ENCODE assay signal across 9 mouse cellular contexts in the genomic region with DNA sequence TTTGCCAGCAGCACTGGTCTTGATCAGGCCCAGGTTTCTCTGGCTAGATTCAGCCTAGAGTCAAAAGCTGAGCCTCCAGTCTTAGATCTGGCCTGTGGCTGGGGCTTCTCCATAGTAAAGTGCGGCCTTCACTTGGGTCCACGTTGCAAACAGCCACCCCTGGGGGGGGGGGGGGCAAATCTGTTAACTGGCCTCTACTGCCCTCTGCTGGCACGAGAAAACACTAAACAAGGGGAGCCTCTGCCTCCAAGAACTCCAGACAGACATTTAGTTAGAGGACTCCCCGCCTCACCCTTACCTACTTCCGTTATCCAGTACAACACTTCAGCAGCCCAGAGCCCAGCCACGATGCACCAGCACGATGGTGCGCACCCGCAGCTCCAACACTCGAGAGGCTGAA. TPM values are rescaled to one million over a fixed set of nuclear protein-coding genes. Genes with fewer than 3 reads are reported as not detected.
DNase-seq lines count a peak whose midpoint lies in the region; ATAC-seq lines count a peak whose summit lies in the region.
"Had no signal": no experiment of that assay in that cellular context is flagged by ENCODE, and none has a peak within 500 bp of the region (broad histone marks: within the 10 kb centered on the region; RNA-seq: fewer than 3 reads in every experiment).

No protein-coding gene starts in this region.

- no peak overlapping the region for H3K9ac ChIP-seq in heart, embryonic 12.5 days
- no peak overlapping the region for H3K9ac ChIP-seq in intestine, embryonic 15.5 days

- H3K9me3 ChIP-seq in heart, embryonic 12.5 days (replicated peaks) = peaks cover 6% of the 10 kb centered on the region
- no peaks in the 10 kb centered on the region for H3K9me3 ChIP-seq in intestine, embryonic 15.5 days
- no peaks in the 10 kb centered on the region for H3K9me3 ChIP-seq in forebrain, embryonic 10.5 days

- peaks cover 17% of the 10 kb centered on the region for H3K4me1 ChIP-seq in heart, embryonic 12.5 days (replicated peaks)
- peaks cover 11% of the 10 kb centered on the region for H3K4me1 ChIP-seq in intestine, embryonic 15.5 days (replicated peaks)
- H3K4me1 ChIP-seq in forebrain, embryonic 10.5 days = peaks cover 15% of the 10 kb centered on the region

- H3K27ac ChIP-seq in heart, embryonic 12.5 days (ENCODE audit: poor library complexity, severe bottlenecking) = no peak overlapping the region
- no peak overlapping the region for H3K27ac ChIP-seq in intestine, embryonic 15.5 days
- H3K27ac ChIP-seq in forebrain, embryonic 10.5 days = no peak overlapping the region

- no peak for ATAC-seq in heart, embryonic 12.5 days (ENCODE audit: insufficient number of reproducible peaks, low FRiP score)
- 0 out of 2 replicates have a peak, but pooled peaks have one; percentile 15 for ATAC-seq in granulocyte monocyte progenitor cell, adult 5-6 weeks (replicated peaks; ENCODE audit: poor library complexity, severe bottlenecking)
- ATAC-seq in intestine, embryonic 15.5 days = no peak

- no peak overlapping the region for H3K4me2 ChIP-seq in heart, embryonic 12.5 days
- no peak overlapping the region for H3K4me2 ChIP-seq in intestine, embryonic 15.5 days (replicated peaks)

- H3K36me3 ChIP-seq in heart, embryonic 12.5 days = no peaks in the 10 kb centered on the region
- no peaks in the 10 kb centered on the region for H3K36me3 ChIP-seq in intestine, embryonic 15.5 days
- no peaks in the 10 kb centered on the region for H3K36me3 ChIP-seq in forebrain, embryonic 10.5 days (replicated peaks)

- H3K27me3 ChIP-seq in heart, embryonic 12.5 days (replicated peaks) = no peaks in the 10 kb centered on the region
- no peaks in the 10 kb centered on the region for H3K27me3 ChIP-seq in intestine, embryonic 15.5 days (replicated peaks)
- H3K27me3 ChIP-seq in forebrain, embryonic 10.5 days (ENCODE audit: poor library complexity, severe bottlenecking) = no peaks in the 10 kb centered on the region

- WGBS in heart, embryonic 12.5 days = 55% methylated on average over 10 of the region's 10 CpGs
- 61% methylated on average over 10 of the region's 10 CpGs for WGBS in intestine, embryonic 15.5 days
- WGBS in forebrain, embryonic 10.5 days = 68% methylated on average over 10 of the region's 10 CpGs

- peak; percentile 65 for DNase-seq in heart, postnatal 4 days
- peak; percentile 45 for DNase-seq in urinary bladder, postnatal 25 days (ENCODE audit: low spot score)
- no peak for DNase-seq in urinary bladder, postnatal 36 days (ENCODE audit: low spot score in 2 of 2)
- no peak for DNase-seq in ovary, adult 18-20 months (ENCODE audit: low spot score)
- no peak for DNase-seq in forebrain, embryonic 10.5 days (ENCODE audit: extremely low spot score, low spot score)

- no peak overlapping the region for H3K4me3 ChIP-seq in heart, embryonic 12.5 days
- no peak overlapping the region for H3K4me3 ChIP-seq in intestine, embryonic 15.5 days (replicated peaks)
- no peak overlapping the region for H3K4me3 ChIP-seq in forebrain, embryonic 10.5 days

RNA-seq across cellular contexts. Expression of a gene that starts 11.9 kb away (rescaled TPM):
- 10 to 100 TPM; 54.1 to 54.2 TPM for total RNA-seq in heart, postnatal 4 days (2021)
- polyA plus RNA-seq in heart, embryonic 12.5 days (2016; fragmentation: Nextera tagmentation; extraction: Ambion mirVana) = 87.5 and 91.9 TPM in 2 replicates
- 180 and 213 TPM in 2 replicates for total RNA-seq in granulocyte monocyte progenitor cell, adult 5-6 weeks (2014; fragmentation: Nextera tagmentation)
- total RNA-seq in granulocyte monocyte progenitor cell, adult 5-6 weeks (2017) = 150 and 235 TPM in 2 replicates
- 115 and 120 TPM in 2 replicates for polyA plus RNA-seq in intestine, embryonic 15.5 days (2015; fragmentation: Nextera tagmentation; extraction: Ambion mirVana)
- 90.7 and 93.2 TPM in 2 replicates for polyA plus RNA-seq in forebrain, embryonic 10.5 days (2016; fragmentation: Nextera tagmentation; extraction: Ambion mirVana)

RNA-seq across cellular contexts. Expression of a gene that starts 29.4 kb away (rescaled TPM):
- total RNA-seq in heart, postnatal 4 days (2021) = 10 to 100 TPM; 19.9 to 20.2 TPM
- 23.1 and 25.2 TPM in 2 replicates for polyA plus RNA-seq in heart, embryonic 12.5 days (2016; fragmentation: Nextera tagmentation; extraction: Ambion mirVana)
- 11.7 and 14.5 TPM in 2 replicates for total RNA-seq in granulocyte monocyte progenitor cell, adult 5-6 weeks (2014; fragmentation: Nextera tagmentation)
- 5.7 and 10.9 TPM in 2 replicates for total RNA-seq in granulocyte monocyte progenitor cell, adult 5-6 weeks (2017)
- polyA plus RNA-seq in intestine, embryonic 15.5 days (2015; fragmentation: Nextera tagmentation; extraction: Ambion mirVana) = 26.3 and 26.8 TPM in 2 replicates
- polyA plus RNA-seq in forebrain, embryonic 10.5 days (2016; fragmentation: Nextera tagmentation; extraction: Ambion mirVana) = 39.1 and 40.3 TPM in 2 replicates

RNA-seq across cellular contexts. Expression of a gene that starts 30.6 kb away (rescaled TPM):
- 10 to 100 TPM; 13.5 to 13.9 TPM for total RNA-seq in heart, postnatal 4 days (2021)
- 9.5 and 10.1 TPM in 2 replicates for polyA plus RNA-seq in heart, embryonic 12.5 days (2016; fragmentation: Nextera tagmentation; extraction: Ambion mirVana)
- total RNA-seq in granulocyte monocyte progenitor cell, adult 5-6 weeks (2014; fragmentation: Nextera tagmentation) = 0.45 TPM in 1 of 2 replicates, not detected in the other
- not detected in 2 replicates for total RNA-seq in granulocyte monocyte progenitor cell, adult 5-6 weeks (2017)
- polyA plus RNA-seq in intestine, embryonic 15.5 days (2015; fragmentation: Nextera tagmentation; extraction: Ambion mirVana) = 10.0 and 10.3 TPM in 2 replicates
- polyA plus RNA-seq in forebrain, embryonic 10.5 days (2016; fragmentation: Nextera tagmentation; extraction: Ambion mirVana) = 0.16 and 0.18 TPM in 2 replicates

RNA-seq across cellular contexts. Expression of a gene that starts 34.5 kb away (rescaled TPM):
- total RNA-seq in heart, postnatal 4 days (2021) = not detected
- polyA plus RNA-seq in heart, embryonic 12.5 days (2016; fragmentation: Nextera tagmentation; extraction: Ambion mirVana) = not detected in 2 replicates
- total RNA-seq in granulocyte monocyte progenitor cell, adult 5-6 weeks (2014; fragmentation: Nextera tagmentation) = not detected in 2 replicates
- not detected in 2 replicates for total RNA-seq in granulocyte monocyte progenitor cell, adult 5-6 weeks (2017)
- 0.67 and 2.3 TPM in 2 replicates for polyA plus RNA-seq in intestine, embryonic 15.5 days (2015; fragmentation: Nextera tagmentation; extraction: Ambion mirVana)
- not detected in 2 replicates for polyA plus RNA-seq in forebrain, embryonic 10.5 days (2016; fragmentation: Nextera tagmentation; extraction: Ambion mirVana)
- total RNA-seq: left cerebral cortex, adult 18-20 months had no signal

RNA-seq across cellular contexts. Expression of a gene that starts 53.3 kb away (rescaled TPM):
- total RNA-seq in heart, postnatal 4 days (2021) = not detected
- not detected in 2 replicates for polyA plus RNA-seq in heart, embryonic 12.5 days (2016; fragmentation: Nextera tagmentation; extraction: Ambion mirVana)
- total RNA-seq in granulocyte monocyte progenitor cell, adult 5-6 weeks (2014; fragmentation: Nextera tagmentation) = not detected in 2 replicates
- total RNA-seq in granulocyte monocyte progenitor cell, adult 5-6 weeks (2017) = not detected in 2 replicates
- polyA plus RNA-seq in intestine, embryonic 15.5 days (2015; fragmentation: Nextera tagmentation; extraction: Ambion mirVana) = not detected in 2 replicates
- not detected in 2 replicates for polyA plus RNA-seq in forebrain, embryonic 10.5 days (2016; fragmentation: Nextera tagmentation; extraction: Ambion mirVana)
- total RNA-seq: left cerebral cortex, adult 18-20 months had no signal

Comparison
In these comparisons a context has a peak if more than half of its experiments do, and no peak if none do; other contexts are left out.
1. DNase-seq: peak in heart, postnatal 4 days (single experiment) and urinary bladder, postnatal 25 days (single experiment); none in urinary bladder, postnatal 36 days (0 of 2), ovary, adult 18-20 months (single experiment) and forebrain, embryonic 10.5 days (single experiment).